Mouse (Mus musculus) testis, postnatal 10 days (tissue): Measurements from ENCODE around the gene Gpld1.
"Not testable (repeated sequence)": the region's sequence is repeated elsewhere in the genome, so short reads cannot be mapped to it uniquely, and the experiment has no call there.

Source experiments
- DNase-seq: peaks from one replicate; pipeline ENCODE4 v3.0.0; 2021; ENCODE audit warnings: low spot score

The Gpld1 gene

GRCm38 (mm10) chr13:24948870-24949269 lies 5.9 kb downstream of the Gpld1 start:
- DNase-seq = no peak

- DNase-seq = no peak
These were observed 9.7 kb downstream of the Gpld1 start for GRCm38 (mm10) chr13:24952659-24953058.

- DNase-seq = no peak
These were observed 12.1 kb downstream of the Gpld1 start for GRCm38 (mm10) chr13:24955091-24955490.

- no peak for DNase-seq
These were observed 12.5 kb downstream of the Gpld1 start for GRCm38 (mm10) chr13:24955500-24955899.

- no peak for DNase-seq
These were observed 15.7 kb downstream of the Gpld1 start for GRCm38 (mm10) chr13:24958671-24959070.

GRCm38 (mm10) chr13:24960084-24960483 lies 17.1 kb downstream of the Gpld1 start:
- no peak for DNase-seq

- DNase-seq = no peak
These were observed 19.2 kb downstream of the Gpld1 start for GRCm38 (mm10) chr13:24962119-24962518.

- DNase-seq = no peak
These were observed 22.3 kb downstream of the Gpld1 start for GRCm38 (mm10) chr13:24965130-24965845.

- DNase-seq = no peak
These were observed 22.9 kb downstream of the Gpld1 start for GRCm38 (mm10) chr13:24965846-24966201.

GRCm38 (mm10) chr13:24971776-24972175 lies 28.8 kb downstream of the Gpld1 start:
- not testable (repeated sequence) for DNase-seq

GRCm38 (mm10) chr13:24976384-24976783 lies 33.4 kb downstream of the Gpld1 start:
- DNase-seq = no peak

- no peak for DNase-seq
These were observed 34.9 kb downstream of the Gpld1 start for GRCm38 (mm10) chr13:24977820-24978342.

- no peak for DNase-seq
These were observed 38.1 kb downstream of the Gpld1 start for GRCm38 (mm10) chr13:24981031-24981430.

GRCm38 (mm10) chr13:24985435-24985834 lies 42.5 kb downstream of the Gpld1 start:
- no peak for DNase-seq

GRCm38 (mm10) chr13:24988391-24988790 lies 45.4 kb downstream of the Gpld1 start:
- peak; percentile 78 for DNase-seq

- DNase-seq = peak; percentile 46
These were observed 46.1 kb downstream of the Gpld1 start for GRCm38 (mm10) chr13:24989006-24989405.

- no peak for DNase-seq
These were observed 50.2 kb downstream of the Gpld1 start for GRCm38 (mm10) chr13:24993160-24993559.

GRCm38 (mm10) chr13:24999538-24999937 lies 56.6 kb downstream of the Gpld1 start:
- no peak for DNase-seq

GRCm38 (mm10) chr13:25002965-25003364 lies 60.0 kb downstream of the Gpld1 start:
- DNase-seq = no peak

GRCm38 (mm10) chr13:25007115-25007514 lies 64.2 kb downstream of the Gpld1 start:
- DNase-seq = peak; percentile 64

- DNase-seq = no peak
These were observed 75.4 kb downstream of the Gpld1 start for GRCm38 (mm10) chr13:25018316-25018715.

- peak; percentile 87 for DNase-seq
These were observed 77.0 kb downstream of the Gpld1 start, which contains the start of gene Mrs2 for GRCm38 (mm10) chr13:25019793-25020539. TSS of gene Mrs2 (minus strand) at chr13:25020379.

- DNase-seq = no peak
These were observed 77.6 kb downstream of the Gpld1 start for GRCm38 (mm10) chr13:25020540-25020892.
